Mouse (Mus musculus): ENCODE results near the gene Sult1d1.

- TF ChIP-seq CTCF (IDR thresholded peaks at IDR 0.05; ENCODE audit: insufficient read depth, low read depth, low read length): no peak
- no peak for TF ChIP-seq POLR2A (IDR thresholded peaks at IDR 0.05; ENCODE audit: insufficient read depth, low read depth, low read length)
These were observed 32.7 kb downstream of the Sult1d1 start for GRCm38 (mm10) chr5:87535994-87536644.

All from olfactory bulb, adult 2 months (tissue).